Mouse (Mus musculus) limb, embryonic 11.5 days (tissue): ENCODE results near the gene Sh2d6. TPM values are rescaled to one million over a fixed set of nuclear protein-coding genes. Genes with fewer than 3 reads are reported as not detected.
"Not testable (repeated sequence)": the region's sequence is repeated elsewhere in the genome, so short reads cannot be mapped to it uniquely, and the experiment has no call there.

ENCODE experiments used
- ATAC-seq: fragments of 200-750 bp; cut with Nextera tagmentation; 2 replicates; pipeline ENCODE4 v1.8.0; 2017; ENCODE audit warnings: low read depth; ENCODE audit not compliant: insufficient number of reproducible peaks, low FRiP score, low TSS enrichment
- DNase-seq: peaks from one replicate; pipeline ENCODE4 v3.0.0-alpha.2; 2015; ENCODE audit warnings: low spot score
- H3K27ac ChIP-seq: fragments of 300-500 bp; sonication (generic); replicated peaks from 2 replicates; pipeline ENCODE4 v1.5.1; 2014; ENCODE audit warnings: low read depth, mild to moderate bottlenecking, low read length
- H3K27me3 ChIP-seq: fragments of 300-500 bp; sonication (generic); 2 replicates; pipeline ENCODE4 v1.6.1; 2014; ENCODE audit warnings: mild to moderate bottlenecking, low read length, mixed read lengths; ENCODE audit not compliant: control insufficient read depth, insufficient read depth
- H3K36me3 ChIP-seq: fragments of 300-500 bp; sonication (generic); 2 replicates; pipeline ENCODE4 v1.6.1; 2014; ENCODE audit warnings: mild to moderate bottlenecking, low read length, moderate library complexity, mixed read lengths; ENCODE audit not compliant: control insufficient read depth, insufficient read depth
- H3K4me1 ChIP-seq: fragments of 300-500 bp; sonication (generic); 2 replicates; pipeline ENCODE4 v1.6.1; 2014; ENCODE audit warnings: low read length, mixed read lengths; ENCODE audit not compliant: control insufficient read depth, insufficient read depth
- H3K4me2 ChIP-seq: fragments of 300-500 bp; sonication (generic); 2 replicates; pipeline ENCODE4 v1.6.1; 2014; ENCODE audit warnings: low read depth, mild to moderate bottlenecking, moderate library complexity; ENCODE audit not compliant: severe bottlenecking
- H3K4me3 ChIP-seq: fragments of 300-500 bp; sonication (generic); 2 replicates; pipeline ENCODE4 v1.5.1; 2014; ENCODE audit warnings: low read depth, low read length
- H3K9ac ChIP-seq: fragments of 300-500 bp; sonication (generic); 2 replicates; pipeline ENCODE4 v1.6.1; 2014; ENCODE audit warnings: mild to moderate bottlenecking, low read length
- H3K9me3 ChIP-seq: fragments of 300-500 bp; sonication (generic); 2 replicates; pipeline ENCODE4 v1.6.1; 2016; ENCODE audit warnings: low read length; ENCODE audit not compliant: control insufficient read depth
- WGBS: fragments of 180-500 bp; shearing (Covaris S2); extraction: QIAGEN DNeasy Blood & Tissue Kit; methylation state at CpG from one replicate; pipeline ENCODE4 v1.1.7; 2014; 5-methylcytosine and 5-hydroxymethylcytosine counted together
- polyA plus RNA-seq: library from polyadenylated mRNA; unstranded; fragments of >200 nt; fragmentation: Nextera tagmentation; extraction: Ambion mirVana; gene quantifications from 2 replicates; pipeline ENCODE4 v1.2.1, GENCODE M21; 2014

Sh2d6 gene
- polyA plus RNA-seq, 1 experiment from 2014 or later: 0.17 TPM

DNA sequence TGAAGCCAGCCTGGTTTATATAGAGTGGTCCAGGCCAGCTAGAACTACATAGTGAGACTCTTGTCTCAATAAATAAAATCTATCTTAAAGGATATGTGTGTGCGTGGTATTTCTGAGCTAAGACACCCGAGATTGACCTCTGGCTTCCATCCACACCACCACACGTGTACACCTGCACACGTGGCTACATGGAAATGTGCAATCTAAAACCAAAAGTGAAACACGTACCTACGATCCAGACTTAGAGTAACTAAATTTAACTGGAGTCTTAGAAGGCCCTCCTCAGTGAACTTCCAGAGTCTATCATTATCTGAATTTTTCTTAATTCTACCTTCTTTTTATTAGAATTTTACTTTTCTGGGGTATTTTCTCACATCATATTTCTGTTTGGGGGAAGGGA is 35.2 kb downstream of the Sh2d6 start:
- ATAC-seq: no peak
- H3K27ac ChIP-seq: no peak overlapping the region
- H3K9me3 ChIP-seq: no peaks in the 10 kb centered on the region
- no peak overlapping the region for H3K4me2 ChIP-seq
- no peaks in the 10 kb centered on the region for H3K36me3 ChIP-seq
- no peak overlapping the region for H3K4me3 ChIP-seq
- no peaks in the 10 kb centered on the region for H3K27me3 ChIP-seq
- no peak for DNase-seq
- no peaks in the 10 kb centered on the region for H3K4me1 ChIP-seq
- WGBS: 88% methylated on average over 6 of the region's 6 CpGs
- no peak overlapping the region for H3K9ac ChIP-seq

DNA sequence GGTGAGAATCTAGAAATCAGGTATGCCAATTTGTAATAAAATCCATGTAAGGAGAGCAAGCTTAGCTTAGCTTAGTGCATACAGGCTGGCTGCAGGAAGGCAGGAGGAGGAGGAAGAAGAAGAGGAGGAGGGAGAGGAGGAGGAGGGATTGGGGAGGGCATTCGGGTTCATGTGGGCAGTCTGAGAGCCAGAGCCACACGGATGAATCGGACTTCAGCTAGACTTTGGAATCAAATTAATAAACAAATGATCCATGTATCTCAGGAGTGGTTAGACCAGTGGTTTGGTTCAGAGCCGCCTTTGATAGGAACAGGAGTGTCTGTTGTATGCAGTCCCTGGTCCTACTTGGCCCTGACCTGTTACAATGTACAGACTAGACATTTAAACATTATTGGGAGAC is 36.6 kb downstream of the Sh2d6 start:
- H3K4me3 ChIP-seq: no peak overlapping the region
- H3K4me1 ChIP-seq: no peaks in the 10 kb centered on the region
- no peak for ATAC-seq
- H3K36me3 ChIP-seq: no peaks in the 10 kb centered on the region
- no peak overlapping the region for H3K9ac ChIP-seq
- 79% methylated on average over 4 of the region's 4 CpGs for WGBS
- H3K4me2 ChIP-seq: no peak overlapping the region
- DNase-seq: no peak
- no peak overlapping the region for H3K27ac ChIP-seq
- H3K9me3 ChIP-seq: no peaks in the 10 kb centered on the region
- no peaks in the 10 kb centered on the region for H3K27me3 ChIP-seq

DNA sequence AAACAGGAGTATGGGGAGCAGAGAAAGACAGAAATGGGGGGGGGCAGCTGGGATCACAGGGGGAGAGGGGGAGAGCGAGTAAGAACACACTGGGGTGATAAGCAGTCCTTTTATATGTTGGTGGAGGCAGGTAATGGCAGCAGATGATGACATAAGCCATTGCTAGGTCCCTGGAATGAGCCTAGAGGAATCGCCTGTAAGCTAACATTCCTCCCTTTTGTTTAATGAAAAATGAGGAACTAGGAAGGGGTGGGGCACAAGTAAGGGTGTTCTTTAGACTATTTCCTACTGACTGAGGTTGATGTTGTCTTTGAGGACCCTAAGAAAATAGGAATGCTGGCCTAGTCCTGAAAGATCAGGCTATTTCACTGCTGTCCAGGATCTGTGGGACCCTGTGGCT is 39.4 kb downstream of the Sh2d6 start:
- Histone ChIP-seq H3K36me3 (no peaks in the 10 kb centered on the region), H3K27ac (no peak overlapping the region), H3K4me3 (no peak overlapping the region), H3K9ac (no peak overlapping the region), H3K9me3 (no peaks in the 10 kb centered on the region), H3K27me3 (no peaks in the 10 kb centered on the region), H3K4me2 (no peak overlapping the region), H3K4me1 (no peaks in the 10 kb centered on the region)
- ATAC-seq (no peak), DNase-seq (no peak)
- WGBS: 72% methylated on average over 2 of the region's 2 CpGs

DNA sequence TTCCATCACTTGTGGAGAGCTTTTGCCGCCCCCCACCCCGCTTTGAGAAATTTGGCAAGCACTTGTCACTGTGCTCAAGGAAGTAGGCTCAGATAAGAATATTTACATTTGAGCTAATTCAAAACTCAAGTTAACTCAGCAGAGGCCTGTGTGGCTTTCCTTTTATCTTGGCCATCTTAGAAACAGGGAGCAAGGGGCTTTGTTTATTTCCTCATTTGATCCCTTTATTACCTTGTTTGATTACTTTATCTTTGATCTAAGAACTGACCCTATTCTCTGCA is 41.1 kb downstream of the Sh2d6 start:
- Histone ChIP-seq H3K9ac (no peak overlapping the region), H3K27ac (no peak overlapping the region), H3K4me1 (no peaks in the 10 kb centered on the region), H3K9me3 (no peaks in the 10 kb centered on the region), H3K27me3 (no peaks in the 10 kb centered on the region), H3K4me2 (no peak overlapping the region), H3K4me3 (no peak overlapping the region), H3K36me3 (no peaks in the 10 kb centered on the region)
- 79% methylated on average over 2 of the region's 2 CpGs for WGBS
- DNase-seq (no peak), ATAC-seq (no peak)

DNA sequence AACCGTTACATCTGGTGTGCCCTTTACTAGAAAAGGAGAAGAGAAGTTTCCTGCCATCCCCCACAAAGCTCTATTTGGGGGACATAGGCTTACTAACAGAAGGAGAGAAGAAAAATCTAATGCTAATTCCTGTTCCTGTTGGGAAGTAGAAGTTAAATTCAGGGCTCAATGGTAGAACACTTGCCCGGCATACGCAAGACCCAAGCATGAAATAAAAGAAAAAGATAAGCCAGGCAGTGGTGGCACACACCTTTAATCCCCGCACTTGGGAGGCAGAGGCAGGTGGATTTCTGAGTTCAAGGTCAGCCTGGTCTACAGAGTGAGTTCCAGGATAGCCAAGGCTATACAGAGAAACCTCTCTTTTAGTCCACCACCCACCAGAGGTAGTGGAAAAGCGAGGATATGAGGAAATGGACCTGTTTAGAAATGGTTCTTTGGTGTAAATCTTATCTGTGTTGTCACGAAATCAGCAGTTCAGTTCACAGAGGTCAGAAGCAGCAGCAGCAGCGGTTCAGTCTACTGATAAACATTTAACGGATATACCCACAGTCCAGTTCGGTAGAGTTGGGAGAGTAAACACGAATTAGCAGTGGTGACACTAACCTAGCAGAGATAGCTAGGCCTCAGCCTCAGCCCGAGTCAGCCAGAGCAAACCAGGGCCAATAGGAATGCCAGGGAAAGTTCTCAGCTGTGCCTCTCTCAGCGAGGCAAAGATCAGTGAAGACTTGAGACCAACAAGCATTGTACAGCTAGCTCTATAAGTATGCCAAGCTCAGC is 41.7 kb downstream of the Sh2d6 start:
- Histone ChIP-seq H3K4me1 (no peaks in the 10 kb centered on the region), H3K4me3 (no peak overlapping the region), H3K9ac (no peak overlapping the region), H3K9me3 (no peaks in the 10 kb centered on the region), H3K36me3 (no peaks in the 10 kb centered on the region), H3K27ac (no peak overlapping the region), H3K27me3 (no peaks in the 10 kb centered on the region), H3K4me2 (no peak overlapping the region)
- no peak for DNase-seq
- 87% methylated on average over 12 of the region's 12 CpGs for WGBS
- no peak for ATAC-seq

DNA sequence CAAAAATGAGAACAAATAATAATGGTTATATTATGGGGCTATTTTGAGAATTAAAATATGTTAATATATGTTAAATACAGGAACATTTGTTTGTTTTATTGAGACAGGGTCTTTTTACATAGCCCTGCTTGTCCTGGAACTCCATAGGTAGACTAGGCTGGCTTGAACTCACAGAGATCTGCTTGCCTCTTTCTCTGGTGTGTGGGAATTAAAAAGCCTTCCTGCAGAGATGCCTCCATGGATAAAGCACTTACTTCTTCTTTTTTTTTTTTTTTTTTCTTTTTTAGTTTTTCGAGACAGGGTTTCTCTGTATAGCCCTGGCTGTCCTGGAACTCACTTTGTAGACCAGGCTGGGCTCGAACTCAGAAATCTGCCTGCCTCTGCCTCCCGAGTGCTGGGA is 42.8 kb downstream of the Sh2d6 start:
- not testable (repeated sequence) for ATAC-seq, H3K4me2 ChIP-seq, H3K9ac ChIP-seq, DNase-seq, H3K27ac ChIP-seq, H3K9me3 ChIP-seq, H3K4me3 ChIP-seq, H3K36me3 ChIP-seq, H3K4me1 ChIP-seq, H3K27me3 ChIP-seq
- WGBS: 80% methylated on average over 3 of the region's 3 CpGs

DNA sequence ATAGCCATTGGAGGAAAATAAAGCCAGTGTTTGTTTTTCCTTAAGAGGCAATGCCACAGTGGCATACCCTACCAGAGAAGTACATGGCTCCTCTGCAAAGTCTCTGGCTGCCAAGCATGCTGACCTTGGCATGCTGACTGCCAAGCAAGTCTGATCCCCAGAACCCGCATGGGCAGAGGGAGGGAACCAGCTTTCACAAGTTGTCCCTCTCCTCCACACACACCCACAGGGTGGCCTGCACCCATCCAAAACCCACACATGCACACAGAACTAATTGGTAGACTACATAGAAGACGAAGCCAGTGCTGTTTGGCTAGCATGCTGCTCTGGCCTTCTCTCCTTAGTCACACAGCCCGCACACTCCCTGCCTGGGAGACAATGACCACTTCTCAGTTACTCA is 43.9 kb downstream of the Sh2d6 start:
- Histone ChIP-seq H3K4me3 (no peak overlapping the region), H3K27me3 (no peaks in the 10 kb centered on the region), H3K9ac (no peak overlapping the region), H3K4me2 (no peak overlapping the region), H3K4me1 (no peaks in the 10 kb centered on the region), H3K36me3 (no peaks in the 10 kb centered on the region), H3K9me3 (no peaks in the 10 kb centered on the region), H3K27ac (no peak overlapping the region)
- WGBS: 93% methylated on average over 3 of the region's 3 CpGs
- DNase-seq (no peak), ATAC-seq (no peak)

DNA sequence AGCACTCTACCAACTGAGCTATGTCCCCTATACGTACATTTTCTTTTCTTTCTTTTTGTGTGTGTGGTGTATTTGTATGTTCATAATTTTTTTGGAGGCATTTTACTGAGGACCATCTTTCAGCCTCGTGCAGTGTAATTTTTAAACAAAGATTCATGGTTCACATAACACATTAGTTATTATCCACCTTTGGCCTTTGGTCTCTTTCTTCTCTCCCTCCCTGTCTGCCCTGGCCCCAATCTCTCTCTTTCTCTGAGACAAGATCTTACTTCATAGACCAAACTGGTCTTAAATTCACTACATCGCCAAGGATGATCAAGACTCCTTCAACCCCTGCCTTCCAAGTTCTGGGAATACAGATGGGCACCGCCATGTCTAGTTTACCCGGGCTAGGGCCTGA is 44.7 kb downstream of the Sh2d6 start:
- Histone ChIP-seq H3K9ac (no peak overlapping the region), H3K27me3 (no peaks in the 10 kb centered on the region), H3K4me3 (no peak overlapping the region), H3K4me2 (no peak overlapping the region), H3K4me1 (no peaks in the 10 kb centered on the region), H3K36me3 (no peaks in the 10 kb centered on the region), H3K27ac (no peak overlapping the region), H3K9me3 (no peaks in the 10 kb centered on the region)
- ATAC-seq: no peak
- 94% methylated on average over 5 of the region's 5 CpGs for WGBS
- no peak for DNase-seq
